Mouse (Mus musculus) intestine, embryonic 14.5 days (tissue): Measurements from ENCODE around the gene Gm21962. TPM values are rescaled to one million over a fixed set of nuclear protein-coding genes. Genes with fewer than 3 reads are reported as not detected.

Source experiments
- ATAC-seq: fragments of 200-750 bp; cut with Nextera tagmentation; replicated peaks from 2 replicates; pipeline ENCODE4 v1.8.0; 2017; ENCODE audit warnings: low read depth, moderate number of reproducible peaks, moderate TSS enrichment, moderate library complexity; ENCODE audit not compliant: low FRiP score, low TSS enrichment
- DNase-seq: peaks from one replicate; pipeline ENCODE4 v3.0.0-alpha.2; 2018; ENCODE audit warnings: low spot score
- H3K27ac ChIP-seq: fragments of 300-500 bp; sonication (generic); 2 replicates; pipeline ENCODE4 v1.5.1; 2014; ENCODE audit warnings: low read depth, mild to moderate bottlenecking, control low read depth
- H3K27me3 ChIP-seq: fragments of 300-500 bp; sonication (generic); replicated peaks from 2 replicates; pipeline ENCODE4 v1.6.1; 2014; ENCODE audit warnings: low read length, control low read depth; ENCODE audit not compliant: control insufficient read depth, insufficient read depth
- H3K36me3 ChIP-seq: fragments of 300-500 bp; sonication (generic); 2 replicates; pipeline ENCODE4 v1.6.1; 2014; ENCODE audit warnings: low read length, control low read depth; ENCODE audit not compliant: control insufficient read depth, insufficient read depth
- H3K4me1 ChIP-seq: fragments of 300-500 bp; sonication (generic); replicated peaks from 2 replicates; pipeline ENCODE4 v1.6.1; 2014; ENCODE audit warnings: low read length, control low read depth, mixed read lengths; ENCODE audit not compliant: control insufficient read depth, insufficient read depth
- H3K4me2 ChIP-seq: fragments of 300-500 bp; sonication (generic); 2 replicates; pipeline ENCODE4 v1.6.1; 2014; ENCODE audit warnings: low read length
- H3K4me3 ChIP-seq: fragments of 300-500 bp; sonication (generic); 2 replicates; pipeline ENCODE4 v1.5.1; 2014; ENCODE audit warnings: low read depth, low read length, control low read depth, mixed read lengths
- H3K9ac ChIP-seq: fragments of 300-500 bp; sonication (generic); 2 replicates; pipeline ENCODE4 v1.6.1; 2014; ENCODE audit warnings: mild to moderate bottlenecking, low read length
- H3K9me3 ChIP-seq: fragments of 300-500 bp; sonication (generic); 2 replicates; pipeline ENCODE4 v1.6.1; 2016; ENCODE audit warnings: low read length, control low read depth; ENCODE audit not compliant: control insufficient read depth
- WGBS: fragments of 180-500 bp; shearing (Covaris S2); extraction: QIAGEN DNeasy Blood & Tissue Kit; methylation state at CpG from one replicate; pipeline ENCODE4 v1.1.7; 2014; 5-methylcytosine and 5-hydroxymethylcytosine counted together
- polyA plus RNA-seq: library from polyadenylated mRNA; unstranded; fragments of >200 nt; fragmentation: Nextera tagmentation; extraction: Ambion mirVana; gene quantifications from 2 replicates; pipeline ENCODE4 v1.2.1, GENCODE M21; 2014

Gm21962 gene
- polyA plus RNA-seq, 1 experiment from 2014 or later, result not detected

- H3K4me2 ChIP-seq, result no peak overlapping the region
- H3K27me3 ChIP-seq, result no peaks in the 10 kb centered on the region
- no peak overlapping the region for H3K4me3 ChIP-seq
- H3K9ac ChIP-seq, result no peak overlapping the region
- ATAC-seq (no peak), DNase-seq (no peak)
- WGBS, result 52% methylated on average over 8 of the region's 8 CpGs
- H3K9me3 ChIP-seq, result no peaks in the 10 kb centered on the region
- H3K36me3 ChIP-seq, result no peaks in the 10 kb centered on the region
- H3K27ac ChIP-seq, result no peak overlapping the region
- H3K4me1 ChIP-seq, result no peaks in the 10 kb centered on the region
Measured at GRCm38 (mm10) chr3:137642137-137642536, 29.2 kb upstream of the Gm21962 start.

- Histone ChIP-seq H3K36me3 (no peaks in the 10 kb centered on the region), H3K4me1 (no peaks in the 10 kb centered on the region), H3K4me2 (no peak overlapping the region), H3K27me3 (no peaks in the 10 kb centered on the region), H3K4me3 (no peak overlapping the region), H3K9ac (no peak overlapping the region), H3K9me3 (no peaks in the 10 kb centered on the region), H3K27ac (no peak overlapping the region)
- ATAC-seq, result no peak
- no peak for DNase-seq
- 59% methylated on average over 3 of the region's 3 CpGs for WGBS
Measured at GRCm38 (mm10) chr3:137642568-137642967, 28.8 kb upstream of the Gm21962 start.

DNA sequence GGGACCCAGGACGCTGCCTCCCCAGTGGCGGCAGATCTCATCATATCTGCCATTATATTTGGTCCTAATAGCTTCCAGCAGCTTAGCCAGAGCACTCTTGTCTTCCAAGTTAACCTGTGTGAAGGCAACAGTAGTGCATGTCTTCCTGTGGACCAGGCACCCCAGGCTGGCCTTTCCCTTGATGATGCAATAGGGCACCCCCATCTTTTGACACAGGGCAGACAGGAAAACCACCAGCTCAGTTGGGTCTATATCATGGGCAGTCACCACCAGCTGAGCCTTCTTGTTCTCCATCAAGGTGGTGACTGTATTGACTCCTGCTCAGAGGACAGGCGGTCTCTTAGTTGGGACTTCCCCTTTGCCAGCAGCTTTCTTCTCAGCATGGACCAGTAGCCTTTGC is 27.2 kb upstream of the Gm21962 start:
- ATAC-seq (no peak), DNase-seq (no peak)
- Histone ChIP-seq H3K9me3 (no peaks in the 10 kb centered on the region), H3K36me3 (no peaks in the 10 kb centered on the region), H3K4me2 (no peak overlapping the region), H3K27me3 (no peaks in the 10 kb centered on the region), H3K9ac (no peak overlapping the region), H3K27ac (no peak overlapping the region), H3K4me3 (no peak overlapping the region), H3K4me1 (no peaks in the 10 kb centered on the region)
- WGBS, result 93% methylated on average over 3 of the region's 3 CpGs

DNA sequence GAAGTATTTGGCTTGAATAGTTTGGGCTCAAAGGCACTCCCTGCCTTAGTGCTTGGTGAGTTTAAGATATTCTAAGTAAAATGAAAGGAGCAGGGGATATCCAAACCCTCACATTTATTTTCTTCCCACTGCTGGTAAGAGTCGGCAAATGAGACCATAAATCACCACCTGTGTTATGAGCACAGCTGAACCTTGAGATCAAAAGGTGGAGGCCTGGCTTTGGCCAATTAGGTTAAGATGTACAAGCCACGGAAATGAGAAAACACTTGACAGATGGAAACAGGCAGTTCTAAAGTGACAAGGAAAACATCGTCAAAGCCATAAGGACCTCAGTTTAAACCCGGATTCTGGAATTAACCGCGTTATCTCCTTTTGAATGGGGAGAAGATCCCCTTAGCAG is 26.4 kb upstream of the Gm21962 start:
- ATAC-seq (no peak), DNase-seq (no peak)
- H3K4me2 ChIP-seq, result no peak overlapping the region
- WGBS, result 56% methylated on average over 6 of the region's 6 CpGs
- H3K4me3 ChIP-seq, result no peak overlapping the region
- no peak overlapping the region for H3K9ac ChIP-seq
- H3K4me1 ChIP-seq, result no peaks in the 10 kb centered on the region
- H3K27me3 ChIP-seq, result no peaks in the 10 kb centered on the region
- H3K27ac ChIP-seq, result no peak overlapping the region
- no peaks in the 10 kb centered on the region for H3K9me3 ChIP-seq
- no peaks in the 10 kb centered on the region for H3K36me3 ChIP-seq

DNA sequence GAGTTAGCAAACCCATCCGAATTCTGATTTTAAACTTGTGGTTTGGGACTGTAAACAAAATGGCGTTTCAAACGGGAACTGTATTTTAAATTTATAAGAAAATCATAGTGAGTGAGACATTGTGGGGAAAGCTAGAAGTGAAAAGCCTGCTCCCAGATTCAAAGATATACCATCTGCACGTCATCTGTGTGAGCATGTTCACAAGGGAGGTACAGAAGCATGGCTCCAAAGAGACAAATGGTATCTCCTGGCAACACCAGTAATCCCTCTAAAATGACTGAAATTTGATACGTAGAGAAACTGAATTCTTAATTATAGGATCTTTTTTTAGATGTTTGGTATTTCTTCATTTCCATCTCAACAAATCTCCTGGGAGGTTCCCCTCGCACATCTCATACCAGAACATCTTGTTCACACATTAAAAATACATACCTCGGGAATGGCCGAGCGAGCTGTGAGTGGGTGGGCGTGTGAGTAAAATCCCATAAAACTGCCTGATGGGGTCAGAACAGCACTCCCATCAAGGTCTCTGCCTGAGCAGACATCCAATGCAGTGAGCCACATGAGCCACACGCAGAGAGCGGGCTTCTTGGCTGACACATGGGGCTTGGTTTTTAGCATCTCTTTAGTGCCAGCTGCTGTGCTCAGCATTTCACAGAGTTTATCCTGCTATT is 23.8 kb upstream of the Gm21962 start:
- DNase-seq, result no peak
- no peak for ATAC-seq
- no peaks in the 10 kb centered on the region for H3K36me3 ChIP-seq
- H3K27me3 ChIP-seq, result no peaks in the 10 kb centered on the region
- H3K9ac ChIP-seq, result no peak overlapping the region
- no peak overlapping the region for H3K4me2 ChIP-seq
- 70% methylated on average over 12 of the region's 12 CpGs for WGBS
- H3K4me3 ChIP-seq, result no peak overlapping the region
- H3K27ac ChIP-seq, result no peak overlapping the region
- no peaks in the 10 kb centered on the region for H3K9me3 ChIP-seq
- no peaks in the 10 kb centered on the region for H3K4me1 ChIP-seq

DNA sequence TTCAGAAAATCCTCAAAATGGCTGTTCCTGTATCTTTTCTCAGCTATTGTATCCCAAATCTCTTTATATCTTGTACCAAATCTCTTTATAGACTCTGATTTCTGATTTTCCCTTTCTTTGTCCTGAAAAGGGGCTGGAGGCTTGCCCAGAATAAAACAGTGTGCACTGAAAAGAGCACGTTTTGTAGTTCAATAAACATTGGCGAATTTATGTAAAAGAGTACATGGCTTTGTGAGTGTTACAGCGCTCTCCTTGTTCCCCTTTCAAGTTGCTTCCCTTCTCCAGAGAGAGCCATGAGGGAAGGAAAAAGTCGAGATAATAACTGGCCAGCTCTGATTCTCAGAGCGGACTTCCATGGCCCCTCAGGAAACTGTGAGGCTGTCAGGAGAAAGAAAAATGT is 22.2 kb upstream of the Gm21962 start:
- no peaks in the 10 kb centered on the region for H3K27me3 ChIP-seq
- H3K9me3 ChIP-seq, result no peaks in the 10 kb centered on the region
- DNase-seq (no peak), ATAC-seq (no peak)
- H3K9ac ChIP-seq, result no peak overlapping the region
- no peaks in the 10 kb centered on the region for H3K36me3 ChIP-seq
- 62% methylated on average over 5 of the region's 5 CpGs for WGBS
- H3K4me2 ChIP-seq, result no peak overlapping the region
- H3K4me1 ChIP-seq, result no peaks in the 10 kb centered on the region
- no peak overlapping the region for H3K4me3 ChIP-seq
- H3K27ac ChIP-seq, result no peak overlapping the region

DNA sequence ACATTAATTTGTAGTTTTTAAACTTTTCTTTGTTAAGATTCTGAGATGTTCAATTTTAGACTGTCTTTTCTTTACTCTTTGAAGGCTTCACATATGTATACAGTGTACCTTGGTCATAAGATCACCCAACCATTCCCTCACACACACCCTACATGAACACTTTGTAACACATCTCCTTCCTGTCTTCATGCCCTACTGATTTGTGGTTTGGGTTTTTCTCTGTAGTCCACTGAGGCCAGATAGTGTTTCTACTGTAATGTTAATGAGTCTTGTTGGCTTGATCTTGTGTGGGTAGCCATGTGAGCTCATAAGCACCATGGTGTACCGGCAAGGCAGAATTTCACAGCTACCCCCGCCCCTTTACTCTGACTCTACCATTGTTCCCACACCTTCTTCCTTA is 18.5 kb upstream of the Gm21962 start:
- Histone ChIP-seq H3K36me3 (no peaks in the 10 kb centered on the region), H3K4me1 (no peaks in the 10 kb centered on the region), H3K4me2 (no peak overlapping the region), H3K27ac (no peak overlapping the region), H3K9ac (no peak overlapping the region), H3K27me3 (no peaks in the 10 kb centered on the region), H3K4me3 (no peak overlapping the region), H3K9me3 (no peaks in the 10 kb centered on the region)
- DNase-seq (no peak), ATAC-seq (no peak)
- 87% methylated on average over 2 of the region's 2 CpGs for WGBS

- peak; percentile 77 for ATAC-seq
- DNase-seq, result peak; percentile 60
- Histone ChIP-seq H3K36me3 (no peaks in the 10 kb centered on the region), H3K9ac (no peak overlapping the region), H3K4me1 (peaks cover 6% of the 10 kb centered on the region; the same call in 1 of the 2 replicates), H3K27me3 (no peaks in the 10 kb centered on the region), H3K4me3 (no peak overlapping the region), H3K9me3 (no peaks in the 10 kb centered on the region), H3K27ac (no peak overlapping the region), H3K4me2 (no peak overlapping the region)
- 1% methylated on average over 3 of the region's 3 CpGs for whole genome bisulfite sequencing
Measured at GRCm38 (mm10) chr3:137680923-137681322, 9.6 kb downstream of the Gm21962 start.
